Mouse (Mus musculus): ENCODE measurements around the gene Zic5. TPM values are rescaled to one million over a fixed set of nuclear protein-coding genes. Genes with fewer than 3 reads are reported as not detected.

Gene Zic5
- polyA plus RNA-seq, 1 experiment from 2014 or later = 13.9 TPM

DNA sequence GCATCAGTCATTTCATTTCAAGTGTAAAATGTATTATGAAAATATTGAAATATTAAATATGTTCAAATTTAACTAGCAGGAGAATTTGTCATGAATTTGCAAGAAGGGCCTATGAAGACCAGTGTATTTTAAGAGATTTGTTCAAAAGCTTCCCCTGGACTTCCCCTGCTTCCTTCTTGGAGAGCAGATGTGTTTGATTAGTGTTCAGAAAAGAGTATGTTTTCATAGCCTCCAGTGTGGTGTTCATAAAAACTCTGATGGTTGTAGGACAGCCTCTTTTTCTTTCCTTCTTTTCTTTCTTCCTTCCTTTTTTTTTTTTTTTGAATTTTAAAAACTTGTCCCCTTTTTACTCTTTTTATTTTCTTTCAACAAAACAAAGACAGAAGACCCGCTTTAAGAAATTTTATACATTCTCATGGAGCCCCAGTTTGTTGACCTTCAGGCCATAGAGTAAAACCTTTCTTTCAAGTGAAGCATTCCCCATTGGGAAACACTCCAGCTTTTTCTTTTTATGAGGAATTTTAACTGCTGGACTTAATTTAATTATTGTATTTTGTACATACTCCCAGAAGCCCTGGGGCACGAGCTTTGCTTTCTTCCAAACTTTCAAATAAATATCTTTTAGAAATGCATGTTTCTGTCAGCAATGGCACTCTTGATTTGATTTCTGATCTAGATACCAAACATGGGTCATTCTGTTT is 52.5 kb downstream of the Zic5 start:
- H3K9ac ChIP-seq = no peak overlapping the region
- no peaks in the 10 kb centered on the region for H3K36me3 ChIP-seq
- H3K27ac ChIP-seq = no peak overlapping the region
- H3K27me3 ChIP-seq = peaks cover 43% of the 10 kb centered on the region
- no peak overlapping the region for H3K4me2 ChIP-seq
- WGBS = 67% methylated on average over 2 of the region's 2 CpGs
- 0 out of 2 replicates have a peak, but pooled peaks cover 4% of the 10 kb centered on the region for H3K4me1 ChIP-seq (replicated peaks)
- ATAC-seq (ENCODE audit: low FRiP score) = no peak
- H3K4me3 ChIP-seq = no peak overlapping the region
- no peaks in the 10 kb centered on the region for H3K9me3 ChIP-seq

Other genes starting within 250 kb of the Zic5 start
- gene Gm5089, start 14.6 kb downstream of the Zic5 start, polyA plus RNA-seq (2015; fragmentation: Nextera tagmentation; extraction: Ambion mirVana) = 1.8 and 3.0 TPM in 2 replicates
- 9.3 and 13.7 TPM in 2 replicates for gene Zic2, start 9.8 kb upstream of the Zic5 start, polyA plus RNA-seq (2015; fragmentation: Nextera tagmentation; extraction: Ambion mirVana)
- gene Gm10837, start 24.9 kb upstream of the Zic5 start, polyA plus RNA-seq (2015; fragmentation: Nextera tagmentation; extraction: Ambion mirVana) = 0.41 and 0.74 TPM in 2 replicates
- 26.7 and 29.7 TPM in 2 replicates for gene Pcca, start 68.6 kb upstream of the Zic5 start, polyA plus RNA-seq (2015; fragmentation: Nextera tagmentation; extraction: Ambion mirVana)